Mouse (Mus musculus): ENCODE results near the gene Hist1h3d. TPM values are rescaled to one million over a fixed set of nuclear protein-coding genes. Genes with fewer than 3 reads are reported as not detected.
"Not testable (repeated sequence)": the region's sequence is repeated elsewhere in the genome, so short reads cannot be mapped to it uniquely, and the experiment has no call there.

The Hist1h3d gene
- total and polyA plus RNA-seq, 3 experiments, result 0.94 to 182 (median 13.5) TPM

DNA sequence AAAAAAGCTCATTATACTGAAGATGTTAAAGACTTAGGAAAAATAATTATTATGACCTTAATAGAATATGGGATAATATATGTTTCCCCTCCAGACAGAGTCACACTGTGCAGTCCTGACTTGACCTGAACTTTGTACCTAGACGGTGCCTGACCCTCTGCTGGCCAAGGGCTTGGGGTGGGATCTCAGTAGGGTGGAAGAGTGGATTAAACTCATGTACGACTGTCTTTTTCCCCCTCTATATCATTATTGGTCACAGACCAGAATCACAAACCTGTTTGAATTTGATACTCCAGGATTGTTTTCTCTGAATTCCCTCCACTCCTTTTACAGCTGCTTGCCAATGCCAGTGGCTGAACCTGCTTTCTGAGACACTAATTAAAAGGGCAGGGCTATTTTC is 14.9 kb upstream of the Hist1h3d start:
- H3K4me3 ChIP-seq (replicated peaks in 1 of 3; ENCODE audit: low read depth in 2 of 3, low read length in 2 of 3, poor library complexity in 1 of 3); H3K9ac ChIP-seq (ENCODE audit: insufficient read depth, low read depth); dilution Hi-C loops (cut with MboI; ENCODE audit: extremely low pct_ligation_motif_present, extremely low pct_unique_long_range_greater_than_20kb, low sequenced_read_pairs); H3K9me3 ChIP-seq (replicated peaks; ENCODE audit: low read length); H3K4me2 ChIP-seq (ENCODE audit: insufficient read depth, low read depth, poor library complexity, severe bottlenecking); H3K27me3 ChIP-seq (replicated peaks); H3K27ac ChIP-seq (ENCODE audit: insufficient read depth, low read depth); DNase-seq (ENCODE audit: extremely low read depth); H3K36me3 ChIP-seq (replicated peaks in 1 of 2; ENCODE audit: control insufficient read depth in 1 of 2, insufficient read depth in 1 of 2, low read length in 1 of 2); H3K79me2 ChIP-seq (replicated peaks; ENCODE audit: control insufficient read depth, extremely low read depth, insufficient read depth, poor library complexity, severe bottlenecking): not testable (repeated sequence)
- peak; percentile 40; the same call in 1 of the 2 replicates for TF ChIP-seq POLR2A (IDR thresholded peaks at IDR 0.05; ENCODE audit: low read depth, low read length)
- TF ChIP-seq ZNF384 (IDR thresholded peaks at IDR 0.05; ENCODE audit: low read depth, low read length), result peak; percentile 37; the same call in 1 of the 2 replicates
- peaks cover 3 to 30% of the 10 kb centered on the region in 2 experiments; a peak in 2 of 4 replicates for H3K4me1 ChIP-seq (ENCODE audit: control insufficient read depth in 1 of 2, insufficient read depth in 2 of 2)
- in situ Hi-C loops (cut with MboI; ENCODE audit: low pct_ligation_motif_present, low pct_unique_long_range_greater_than_20kb, low sequenced_read_pairs), result loop anchor here (25.0 kb wide), 1 partner anchor 1823 kb away; the partner anchor contains the start of gene Hist1h4j

GRCm38 (mm10) chr13:23561531-23561882 is 14.1 kb upstream of the Hist1h3d start:
- Histone ChIP-seq H3K9ac (ENCODE audit: insufficient read depth, low read depth) (peak overlapping the region; percentile 60; the same call in 1 of the 2 replicates), H3K4me1 (ENCODE audit: control insufficient read depth in 1 of 2, insufficient read depth in 2 of 2) (peaks cover 3 to 30% of the 10 kb centered on the region in 2 experiments; a peak in 2 of 4 replicates), H3K4me3 (replicated peaks in 1 of 3; ENCODE audit: low read depth in 2 of 3, low read length in 2 of 3, poor library complexity in 1 of 3) (peak overlapping the region in 2 of 3 experiments; percentile 34 to 36), H3K27ac (ENCODE audit: insufficient read depth, low read depth) (peak overlapping the region; percentile 71)
- H3K36me3 ChIP-seq (replicated peaks in 1 of 2; ENCODE audit: control insufficient read depth in 1 of 2, insufficient read depth in 1 of 2, low read length in 1 of 2); H3K79me2 ChIP-seq (replicated peaks; ENCODE audit: control insufficient read depth, extremely low read depth, insufficient read depth, poor library complexity, severe bottlenecking); DNase-seq (ENCODE audit: extremely low read depth); H3K9me3 ChIP-seq (replicated peaks; ENCODE audit: low read length); H3K27me3 ChIP-seq (replicated peaks); dilution Hi-C loops (cut with MboI; ENCODE audit: extremely low pct_ligation_motif_present, extremely low pct_unique_long_range_greater_than_20kb, low sequenced_read_pairs); H3K4me2 ChIP-seq (ENCODE audit: insufficient read depth, low read depth, poor library complexity, severe bottlenecking): not testable (repeated sequence)
- in situ Hi-C loops (cut with MboI; ENCODE audit: low pct_ligation_motif_present, low pct_unique_long_range_greater_than_20kb, low sequenced_read_pairs), result loop anchor here (25.0 kb wide), 1 partner anchor 1824 kb away; the partner anchor contains the start of gene Hist1h4j

DNA sequence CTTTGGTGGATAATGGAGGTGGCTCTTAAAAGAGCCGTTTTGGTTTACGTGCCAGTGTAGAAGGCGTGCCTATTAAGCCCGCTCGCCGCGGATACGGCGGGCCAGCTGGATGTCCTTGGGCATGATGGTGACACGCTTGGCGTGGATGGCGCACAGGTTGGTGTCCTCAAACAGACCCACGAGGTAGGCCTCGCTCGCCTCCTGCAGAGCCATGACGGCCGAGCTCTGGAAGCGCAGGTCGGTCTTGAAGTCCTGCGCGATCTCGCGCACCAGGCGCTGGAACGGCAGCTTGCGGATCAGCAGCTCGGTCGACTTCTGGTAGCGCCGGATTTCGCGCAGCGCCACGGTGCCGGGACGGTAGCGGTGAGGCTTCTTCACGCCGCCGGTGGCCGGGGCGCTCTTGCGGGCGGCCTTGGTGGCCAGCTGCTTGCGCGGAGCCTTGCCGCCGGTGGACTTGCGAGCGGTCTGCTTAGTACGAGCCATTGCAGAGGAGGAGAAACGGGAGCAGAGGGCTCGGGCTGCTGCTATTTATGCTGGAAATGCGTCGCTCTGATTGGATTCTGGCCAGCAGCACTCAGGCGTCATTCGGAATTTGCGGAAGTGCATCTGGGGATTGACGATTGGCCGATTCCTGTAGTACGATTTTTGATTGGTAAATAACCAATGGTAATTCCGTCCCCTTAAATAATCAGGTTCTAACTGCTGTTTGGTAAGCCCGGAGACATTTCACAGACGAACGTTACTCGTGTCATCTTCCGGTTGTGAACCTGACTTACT is 13.5 kb upstream of the Hist1h3d start, which contains the start of gene Hist1h3e:
Gene Hist1h3e (minus strand): TSS at position 487 of the 777 bp plus-strand sequence.
- in situ Hi-C loops (cut with MboI; ENCODE audit: low pct_ligation_motif_present, low pct_unique_long_range_greater_than_20kb, low sequenced_read_pairs), result loop anchor here (25.0 kb wide), 1 partner anchor 1825 kb away; the partner anchor contains the start of gene Hist1h4j
- H3K27me3 ChIP-seq (replicated peaks); H3K79me2 ChIP-seq (replicated peaks; ENCODE audit: control insufficient read depth, extremely low read depth, insufficient read depth, poor library complexity, severe bottlenecking); H3K9me3 ChIP-seq (replicated peaks; ENCODE audit: low read length); dilution Hi-C loops (cut with MboI; ENCODE audit: extremely low pct_ligation_motif_present, extremely low pct_unique_long_range_greater_than_20kb, low sequenced_read_pairs); H3K36me3 ChIP-seq (replicated peaks in 1 of 2; ENCODE audit: control insufficient read depth in 1 of 2, insufficient read depth in 1 of 2, low read length in 1 of 2): not testable (repeated sequence)
- H3K4me1 ChIP-seq (ENCODE audit: control insufficient read depth in 1 of 2, insufficient read depth in 2 of 2), result peaks cover 3 to 27% of the 10 kb centered on the region in 2 experiments; a peak in 2 of 4 replicates
- peak within 1 kb of the TSS; percentile 35 to 58 (median 49) for H3K4me3 ChIP-seq (replicated peaks in 1 of 3; ENCODE audit: low read depth in 2 of 3, low read length in 2 of 3, poor library complexity in 1 of 3)
- H3K9ac ChIP-seq (ENCODE audit: insufficient read depth, low read depth), result peak within 1 kb of the TSS; percentile 100
- H3K27ac ChIP-seq (ENCODE audit: insufficient read depth, low read depth), result peak within 1 kb of the TSS; percentile 97
- peak; percentile 98 for DNase-seq (ENCODE audit: extremely low read depth)
- peak within 1 kb of the TSS; percentile 99 for H3K4me2 ChIP-seq (ENCODE audit: insufficient read depth, low read depth, poor library complexity, severe bottlenecking)
- TF ChIP-seq UBTF (IDR thresholded peaks at IDR 0.05; ENCODE audit: low read depth, low read length) (peak; percentile 95), ZMIZ1 (IDR thresholded peaks at IDR 0.05; ENCODE audit: low read depth, low read length) (peak; percentile 100), KAT2A (IDR thresholded peaks at IDR 0.05; ENCODE audit: insufficient replicate concordance, low read length) (0 out of 2 replicates have a peak, but pooled peaks have one; percentile 63), MXI1 (IDR thresholded peaks at IDR 0.05; ENCODE audit: low read depth, low read length) (peak; percentile 61; the same call in 1 of the 2 replicates), BHLHE40 (IDR thresholded peaks at IDR 0.05; ENCODE audit: low read depth, low read length) (peak; percentile 41; the same call in 1 of the 2 replicates), TBP (conservative IDR thresholded peaks at IDR 0.05; ENCODE audit: low read depth, low read length) (peak; percentile 99), CTCF (conservative IDR thresholded peaks at IDR 0.05 in 1 of 2, IDR thresholded peaks at IDR 0.05 in 1 of 2; ENCODE audit: low read depth in 2 of 2, low read length in 2 of 2) (0 out of 4 replicates have a peak, but pooled peaks of 1 of the 2 experiments have one; percentile 0), E2F4 (IDR thresholded peaks at IDR 0.05; ENCODE audit: insufficient replicate concordance, low read depth, low read length) (peak; percentile 86; the same call in 1 of the 2 replicates), POLR2AphosphoS2 (IDR thresholded peaks at IDR 0.05; ENCODE audit: low read depth, low read length) (peak; percentile 98), RCOR1 (conservative IDR thresholded peaks at IDR 0.05; ENCODE audit: low read depth, low read length) (0 out of 2 replicates have a peak, but pooled peaks have one; percentile 58), JUN (IDR thresholded peaks at IDR 0.05; ENCODE audit: insufficient read depth, low read depth, low read length) (peak; percentile 54), MYC (IDR thresholded peaks at IDR 0.05; ENCODE audit: low read depth, low read length) (peak; percentile 25; the same call in 1 of the 2 replicates), IRF4 (IDR thresholded peaks at IDR 0.05; ENCODE audit: low read depth, low read length) (peak; percentile 49), SIN3A (IDR thresholded peaks at IDR 0.05; ENCODE audit: low read length) (peak; percentile 80), NELFE (IDR thresholded peaks at IDR 0.05; ENCODE audit: low read depth, low read length) (peak; percentile 100), POLR2A (IDR thresholded peaks at IDR 0.05; ENCODE audit: low read depth, low read length) (peak; percentile 98), MEF2A (IDR thresholded peaks at IDR 0.05; ENCODE audit: borderline replicate concordance, low read depth, low read length) (peak; percentile 62; the same call in 1 of the 2 replicates), TCF12 (IDR thresholded peaks at IDR 0.05; ENCODE audit: low read depth, low read length) (peak; percentile 84), MAFK (IDR thresholded peaks at IDR 0.05; ENCODE audit: insufficient replicate concordance, low read length) (0 out of 2 replicates have a peak, but pooled peaks have one; percentile 24), MAX (IDR thresholded peaks at IDR 0.05; ENCODE audit: low read length) (0 out of 2 replicates have a peak, but pooled peaks have one; percentile 70), JUND (conservative IDR thresholded peaks at IDR 0.05; ENCODE audit: low read depth, low read length) (peak; percentile 60)

Measured in CH12.LX (cell line).